Mouse (Mus musculus) lung, adult 18-20 months (tissue): Measurements from ENCODE around the gene Rnf224.

Experiments
- DNase-seq, 2 experiments: peaks; one replicate each; pipeline ENCODE4 v3.0.0; 2022; ENCODE audit warnings: mixed read lengths in 2 of 2

Gene Rnf224

GRCm38 (mm10) chr2:25255284-25255779 is 18.7 kb upstream of the Rnf224 start, which contains the start of gene Tmem203:
Gene Tmem203, plus strand, starts transcription at chr2:25255439.
- DNase-seq = peak; percentile 84 to 88

DNA sequence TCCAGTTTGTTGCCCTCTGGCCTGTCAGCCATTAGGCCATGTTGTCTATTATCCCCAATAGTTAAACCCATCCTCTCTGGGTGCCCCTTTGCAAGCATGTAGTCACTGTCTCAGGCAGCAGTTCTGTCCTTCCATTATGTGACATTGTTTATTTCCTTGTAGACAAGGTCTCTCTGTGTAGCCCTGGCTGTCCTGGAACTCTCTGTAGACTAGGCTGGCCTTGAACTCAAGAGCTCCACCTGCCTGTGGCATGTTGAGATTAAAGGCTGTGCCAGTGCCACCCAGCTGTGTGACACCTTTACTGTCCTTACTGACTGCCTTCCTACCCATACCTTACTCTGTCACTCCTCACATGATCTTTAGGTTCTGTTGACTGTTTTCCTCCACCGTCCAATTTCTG is 15.7 kb upstream of the Rnf224 start:
- DNase-seq = peak in 1 of 2 experiments; percentile 27

- peak; percentile 42 to 69 for DNase-seq
These were observed 9.8 kb upstream of the Rnf224 start, which contains the start of gene AL732309.1 for GRCm38 (mm10) chr2:25246183-25247072. Gene AL732309.1, minus strand, starts transcription at chr2:25246863.

DNA sequence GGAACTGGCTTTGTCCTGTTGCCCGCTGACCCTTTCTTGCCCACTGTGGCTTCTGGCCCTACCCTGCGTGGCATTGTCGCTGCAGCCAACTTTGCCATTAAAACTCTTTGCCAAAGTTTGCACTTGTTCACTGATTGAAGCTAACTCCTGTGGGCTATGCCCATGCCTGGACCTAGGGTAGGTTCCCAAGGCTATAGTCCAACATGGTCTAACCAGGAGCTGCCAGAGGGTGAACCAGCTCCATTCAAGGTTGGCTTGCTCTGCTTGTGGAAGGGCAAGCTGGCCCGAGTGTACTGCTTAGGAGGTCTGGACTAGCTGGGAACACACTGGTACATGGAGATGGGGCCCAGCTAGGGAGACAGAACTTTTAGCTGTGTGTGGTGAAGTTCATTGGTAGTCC is 7.6 kb upstream of the Rnf224 start:
- DNase-seq = no peak

DNA sequence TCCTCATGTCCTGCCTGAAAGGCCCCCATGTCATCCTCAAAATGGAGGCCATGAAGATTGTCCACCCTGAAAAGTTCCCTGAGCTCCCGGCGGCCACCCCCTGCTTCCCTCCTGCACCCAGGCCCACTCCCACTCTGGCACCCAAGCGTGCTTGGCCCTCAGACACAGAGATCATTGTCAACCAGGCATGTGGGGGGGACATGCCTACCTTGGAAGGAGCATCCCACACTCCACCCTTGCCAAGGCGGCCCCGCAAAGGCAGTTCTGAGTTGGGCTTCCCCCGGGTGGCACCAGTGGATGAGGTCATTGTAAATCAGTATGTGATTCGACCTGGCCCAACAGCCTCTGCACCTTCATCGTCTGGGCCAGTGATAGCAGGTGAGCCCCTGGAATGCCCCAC is 6.8 kb upstream of the Rnf224 start:
- DNase-seq = no peak

DNA sequence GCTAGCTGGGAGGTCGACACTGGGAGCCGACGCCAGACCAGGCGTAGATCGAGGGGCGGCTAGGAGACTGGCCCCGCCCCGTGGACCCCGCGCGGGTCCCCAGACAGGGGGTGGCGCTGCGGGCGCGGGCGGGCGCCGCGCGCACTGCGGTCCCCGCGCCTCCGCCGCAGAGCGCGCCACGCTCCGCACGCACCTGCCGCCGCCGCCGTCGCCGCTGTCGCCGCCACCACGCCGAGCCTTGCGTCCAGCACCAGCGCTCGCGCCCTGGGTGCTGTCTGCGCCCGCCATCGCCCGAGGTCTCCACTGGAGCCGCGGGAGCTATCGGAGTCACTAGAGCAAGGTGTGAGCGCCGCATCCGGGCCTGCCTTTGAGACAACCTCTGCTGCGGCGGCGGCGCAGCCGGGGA is 5.5 kb upstream of the Rnf224 start, which contains the start of the genes Rnf208 and Cysrt1:
Gene Rnf208, plus strand, starts transcription at position 155 of the 406 bp plus-strand sequence.
Gene Cysrt1, minus strand, starts transcription at position 352 of the 406 bp plus-strand sequence.
- DNase-seq = no peak

DNA sequence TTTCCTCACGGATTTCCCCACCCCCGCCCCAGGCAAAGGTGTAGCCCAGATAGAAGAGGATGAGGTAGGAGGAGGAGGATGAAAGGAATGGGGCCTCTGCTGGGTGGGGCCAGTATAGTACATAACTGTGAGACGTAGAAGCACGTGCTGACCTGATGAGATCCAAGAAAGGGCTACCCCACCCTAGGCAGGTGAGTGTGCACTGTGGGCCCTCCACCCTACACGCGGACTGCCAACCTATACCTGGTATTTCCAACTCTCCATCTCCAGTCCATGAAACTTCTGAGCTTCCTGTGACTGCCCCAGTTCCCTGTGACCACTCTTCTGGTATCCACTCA is 4.8 kb upstream of the Rnf224 start:
- no peak for DNase-seq

DNA sequence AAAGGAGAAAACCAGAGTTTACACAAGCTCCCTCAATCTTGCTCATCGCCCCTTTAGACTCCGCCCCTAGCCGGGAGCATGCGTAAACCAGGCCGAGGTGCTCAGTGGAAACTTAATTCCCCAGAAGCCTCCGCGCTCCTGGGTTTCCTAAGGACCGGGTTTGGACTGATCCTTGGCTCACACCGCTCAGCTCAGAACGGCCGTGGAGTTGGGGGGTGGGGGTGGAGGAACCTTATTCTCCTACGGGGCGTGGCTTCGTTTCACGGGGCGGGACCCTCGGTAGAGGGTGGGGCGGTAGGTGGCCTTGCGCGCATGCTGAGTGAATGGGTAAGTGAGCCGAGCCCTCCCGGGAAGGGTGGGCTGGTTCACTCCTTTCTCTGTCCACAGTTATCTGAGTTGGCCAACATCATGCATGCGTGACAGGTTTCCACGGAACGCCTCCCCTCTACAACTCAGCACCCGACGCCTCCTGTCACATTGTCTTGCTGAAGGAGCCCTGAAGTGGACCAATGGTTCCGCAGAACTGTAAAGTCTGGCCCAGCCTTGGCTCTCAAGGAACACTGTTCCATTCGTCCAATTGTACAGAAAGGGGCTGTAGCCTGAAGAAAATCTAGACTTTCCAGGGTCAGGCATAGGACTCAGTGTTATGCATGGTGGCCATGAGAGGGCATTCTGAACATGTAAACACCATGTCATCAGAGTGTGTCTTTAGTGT is 4.3 kb upstream of the Rnf224 start:
- DNase-seq = peak; percentile 82 to 88

DNA sequence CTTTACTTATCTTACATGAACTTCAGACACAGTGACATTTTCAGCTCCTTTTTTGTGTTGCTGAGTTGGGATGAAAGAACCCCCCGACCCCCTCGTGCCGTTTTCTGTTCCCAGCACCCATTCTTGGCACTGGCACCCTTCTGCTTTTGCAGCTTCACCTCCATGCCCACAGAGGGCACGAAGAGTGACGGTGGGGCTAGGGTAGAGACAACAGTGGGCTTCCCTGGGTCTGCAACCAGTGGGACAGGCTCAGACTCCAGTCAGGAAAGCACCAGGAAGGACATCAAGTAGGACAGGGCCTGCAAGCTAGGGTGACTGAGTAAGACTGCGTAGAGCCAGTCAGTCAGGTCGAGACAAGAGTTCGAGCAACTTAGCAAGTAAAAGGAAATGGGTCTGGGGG is 3.7 kb upstream of the Rnf224 start:
- DNase-seq = no peak

- no peak for DNase-seq
These were observed 3.2 kb upstream of the Rnf224 start for GRCm38 (mm10) chr2:25239766-25240165.

GRCm38 (mm10) chr2:25238106-25238505 is 1.5 kb upstream of the Rnf224 start:
- peak in 1 of 2 experiments; percentile 17 for DNase-seq

- peak; percentile 81 to 89 for DNase-seq
These were observed 935 bp upstream of the Rnf224 start for GRCm38 (mm10) chr2:25237522-25237921.

DNA sequence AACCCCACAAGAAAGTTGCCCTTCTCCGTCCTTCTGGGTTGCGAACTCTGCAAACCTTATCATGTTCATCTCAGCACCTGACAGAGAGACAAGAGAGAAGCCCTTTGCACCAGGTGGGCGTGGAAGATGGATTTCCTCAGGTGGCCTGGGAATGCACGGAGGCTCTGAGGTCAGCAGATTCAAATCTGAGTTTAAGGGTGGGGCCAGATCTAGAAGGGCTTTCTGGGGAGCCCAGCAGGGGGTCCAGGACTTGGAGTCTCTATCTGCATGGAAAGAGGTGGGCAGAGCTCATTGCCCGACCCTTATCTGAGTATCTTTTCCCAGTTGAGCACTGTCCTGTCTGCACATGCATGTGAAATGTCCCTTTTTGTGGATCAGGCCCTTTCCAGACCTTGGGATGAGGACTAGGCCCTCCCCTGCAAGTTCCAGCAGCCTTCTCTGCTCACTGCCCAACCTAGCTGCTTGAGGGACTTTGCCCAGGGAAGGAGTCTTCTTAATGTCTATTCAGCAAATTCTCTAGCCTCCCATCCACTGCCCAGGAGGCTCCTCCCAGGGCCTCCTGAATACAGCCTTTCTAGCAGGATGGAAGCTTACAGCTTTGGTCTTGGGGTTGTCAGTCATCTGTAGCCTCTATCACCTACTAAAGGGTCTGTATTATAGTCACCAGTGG is 1.9 kb downstream of the Rnf224 start:
- no peak for DNase-seq

- DNase-seq = no peak
These were observed 2.5 kb downstream of the Rnf224 start, which contains the start of gene Slc34a3 for GRCm38 (mm10) chr2:25234050-25234449. Gene Slc34a3, minus strand, starts transcription at chr2:25234364.

GRCm38 (mm10) chr2:25233421-25233820 is 3.2 kb downstream of the Rnf224 start:
- no peak for DNase-seq

GRCm38 (mm10) chr2:25231038-25231437 is 5.5 kb downstream of the Rnf224 start:
- DNase-seq = no peak

DNA sequence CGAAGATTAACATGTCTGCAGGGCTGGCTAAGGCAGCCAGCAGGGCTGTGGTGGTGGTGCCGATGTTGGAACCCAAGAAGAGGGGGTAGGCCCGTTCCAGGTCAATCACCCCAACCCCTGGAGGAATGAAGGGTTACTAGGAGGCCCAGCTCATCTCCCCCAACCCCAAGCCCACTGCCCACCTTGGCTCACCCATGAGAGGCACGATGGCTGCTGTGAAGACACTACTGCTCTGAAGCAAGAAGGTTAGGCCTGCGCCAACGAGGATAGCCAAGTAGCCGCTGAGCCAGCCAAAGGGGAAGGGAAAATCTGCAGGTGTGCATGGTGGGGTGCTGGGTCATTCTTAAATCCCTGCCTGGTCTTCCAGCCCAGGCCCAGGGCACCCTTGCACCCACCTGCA is 6.0 kb downstream of the Rnf224 start:
- DNase-seq = no peak

- DNase-seq = no peak
These were observed 7.0 kb downstream of the Rnf224 start for GRCm38 (mm10) chr2:25229582-25229981.

- no peak for DNase-seq
These were observed 7.5 kb downstream of the Rnf224 start for GRCm38 (mm10) chr2:25228995-25229530.

GRCm38 (mm10) chr2:25228431-25228889 is 8.1 kb downstream of the Rnf224 start:
- DNase-seq = peak; percentile 90 to 94

DNA sequence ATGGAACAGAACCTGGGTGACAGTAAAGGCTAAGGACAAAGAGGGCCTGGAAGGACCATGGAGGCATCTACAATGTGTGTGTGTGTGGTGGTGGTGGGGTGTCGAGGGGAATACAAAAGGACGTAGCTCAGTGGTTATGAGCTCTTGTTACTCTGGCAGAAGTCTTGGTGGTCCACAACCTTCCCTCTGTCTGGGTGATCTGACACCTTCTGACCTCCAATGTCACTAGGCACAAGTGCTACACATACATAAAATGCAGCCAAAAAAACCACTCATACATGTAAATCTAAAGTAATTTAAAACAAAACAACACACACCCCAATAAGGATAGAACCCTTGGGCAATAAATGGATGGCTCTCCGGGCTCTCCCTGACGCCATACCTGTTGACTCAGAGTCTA is 9.2 kb downstream of the Rnf224 start:
- DNase-seq = no peak

- no peak for DNase-seq
These were observed 9.7 kb downstream of the Rnf224 start for GRCm38 (mm10) chr2:25226864-25227263.
